8 mouse cellular contexts compared by ENCODE assay signal in the genomic region with DNA sequence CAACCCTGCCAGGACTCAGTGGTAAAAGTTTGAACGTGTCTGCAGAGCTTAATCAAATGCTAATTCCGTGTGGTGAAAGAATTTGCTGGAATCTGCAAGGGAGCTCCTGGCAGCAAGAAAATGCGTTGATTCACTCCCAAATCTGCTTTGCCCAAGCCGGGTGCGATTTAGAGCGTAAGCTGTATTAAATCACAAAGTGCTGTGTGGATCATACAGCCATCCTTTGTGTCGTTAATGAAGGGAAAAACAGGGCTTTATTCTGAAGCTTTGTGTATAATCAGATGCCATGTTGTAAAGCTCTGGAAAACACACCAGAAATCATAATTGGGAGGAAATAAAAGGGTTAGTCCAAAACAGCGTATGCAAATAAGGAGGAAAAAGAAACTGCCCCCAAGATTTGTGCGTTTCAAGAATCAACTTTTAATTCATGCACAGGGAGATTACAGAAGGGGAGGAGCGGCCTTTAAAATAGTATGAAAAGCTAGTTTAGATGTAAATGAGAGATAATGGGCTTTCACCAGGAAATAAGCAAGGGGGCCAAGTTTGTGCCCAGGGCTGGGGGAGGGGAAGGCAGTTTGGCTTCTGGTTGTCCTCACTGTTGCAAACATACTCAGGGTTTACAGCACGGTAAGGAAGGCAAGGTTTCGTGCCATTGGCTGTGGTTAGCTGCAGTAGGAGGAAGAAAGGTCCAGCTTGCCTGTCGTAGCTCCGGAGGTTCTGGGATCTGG.
DNase-seq lines count a peak whose midpoint lies in the region; ATAC-seq lines count a peak whose summit lies in the region.

No protein-coding gene starts in this region.

- no peak for ATAC-seq in heart, embryonic 13.5 days (ENCODE audit: extremely low read depth, insufficient number of reproducible peaks, low FRiP score, low TSS enrichment)
- peak; percentile 59; the same call in 1 of the 2 replicates for ATAC-seq in hindbrain, embryonic 15.5 days (ENCODE audit: low FRiP score, low read depth)
- no peak for ATAC-seq in limb, embryonic 13.5 days (ENCODE audit: low FRiP score, low read depth)
- ATAC-seq in stomach, embryonic 16.5 days (ENCODE audit: insufficient read depth, low FRiP score), result no peak

- no peaks in the 10 kb centered on the region for H3K36me3 ChIP-seq in heart, embryonic 13.5 days
- H3K36me3 ChIP-seq in hindbrain, embryonic 15.5 days, result no peaks in the 10 kb centered on the region
- H3K36me3 ChIP-seq in limb, embryonic 13.5 days, result no peaks in the 10 kb centered on the region
- H3K36me3 ChIP-seq in stomach, embryonic 16.5 days (ENCODE audit: control insufficient read depth, insufficient read depth, low read length), result no peaks in the 10 kb centered on the region

- peak overlapping the region; percentile 60 for H3K4me2 ChIP-seq in heart, embryonic 13.5 days
- peak overlapping the region; percentile 38 for H3K4me2 ChIP-seq in hindbrain, embryonic 15.5 days
- H3K4me2 ChIP-seq in limb, embryonic 13.5 days (replicated peaks), result peak overlapping the region; percentile 54
- H3K4me2 ChIP-seq in stomach, embryonic 16.5 days (ENCODE audit: low read depth, low read length), result peak overlapping the region; percentile 38

- WGBS in heart, embryonic 13.5 days, result 23% methylated on average over 14 of the region's 14 CpGs
- WGBS in hindbrain, embryonic 15.5 days, result 15% methylated on average over 14 of the region's 14 CpGs
- 15% methylated on average over 14 of the region's 14 CpGs for WGBS in limb, embryonic 13.5 days
- 26% methylated on average over 14 of the region's 14 CpGs for WGBS in stomach, embryonic 16.5 days

- H3K4me1 ChIP-seq in heart, embryonic 13.5 days, result no peaks in the 10 kb centered on the region
- H3K4me1 ChIP-seq in hindbrain, embryonic 15.5 days (replicated peaks), result peaks cover 11% of the 10 kb centered on the region
- peaks cover 7% of the 10 kb centered on the region; the same call in 1 of the 2 replicates for H3K4me1 ChIP-seq in limb, embryonic 13.5 days
- H3K4me1 ChIP-seq in stomach, embryonic 16.5 days (ENCODE audit: control insufficient read depth, insufficient read depth, low read length), result no peaks in the 10 kb centered on the region

- H3K4me3 ChIP-seq in heart, embryonic 13.5 days, result peak overlapping the region; percentile 24
- no peak overlapping the region for H3K4me3 ChIP-seq in hindbrain, embryonic 15.5 days
- peak overlapping the region; percentile 16 for H3K4me3 ChIP-seq in limb, embryonic 13.5 days
- H3K4me3 ChIP-seq in stomach, embryonic 16.5 days (replicated peaks; ENCODE audit: low read length), result peak overlapping the region; percentile 13

- H3K27me3 ChIP-seq in heart, embryonic 13.5 days (replicated peaks), result peaks cover 28% of the 10 kb centered on the region; the same call in 1 of the 2 replicates
- H3K27me3 ChIP-seq in hindbrain, embryonic 15.5 days, result peaks cover 6% of the 10 kb centered on the region; the same call in 1 of the 2 replicates
- peaks cover 18% of the 10 kb centered on the region; the same call in 1 of the 2 replicates for H3K27me3 ChIP-seq in limb, embryonic 13.5 days
- no peaks in the 10 kb centered on the region for H3K27me3 ChIP-seq in stomach, embryonic 16.5 days (ENCODE audit: control insufficient read depth, insufficient read depth, low read length)

- no peaks in the 10 kb centered on the region for H3K9me3 ChIP-seq in heart, embryonic 13.5 days
- no peaks in the 10 kb centered on the region for H3K9me3 ChIP-seq in hindbrain, embryonic 15.5 days
- H3K9me3 ChIP-seq in limb, embryonic 13.5 days, result no peaks in the 10 kb centered on the region
- H3K9me3 ChIP-seq in stomach, embryonic 16.5 days (replicated peaks; ENCODE audit: control insufficient read depth, low read length), result no peaks in the 10 kb centered on the region

- no peak for DNase-seq in heart, adult 18-20 months
- DNase-seq in Muller cell, postnatal 12 days (ENCODE audit: inconsistent ontology term), result peak; percentile 69
- DNase-seq in cerebellum, adult 8-10 months, result no peak
- DNase-seq in right cerebral cortex, postnatal 14 days, result no peak

- H3K27ac ChIP-seq in heart, embryonic 13.5 days (replicated peaks), result no peak overlapping the region
- H3K27ac ChIP-seq in hindbrain, embryonic 15.5 days (replicated peaks), result 0 out of 2 replicates have a peak overlapping the region, but pooled peaks have one; percentile 38
- H3K27ac ChIP-seq in limb, embryonic 13.5 days, result no peak overlapping the region
- H3K27ac ChIP-seq in stomach, embryonic 16.5 days (ENCODE audit: low read length), result no peak overlapping the region

- H3K9ac ChIP-seq in heart, embryonic 13.5 days, result peak overlapping the region; percentile 64
- H3K9ac ChIP-seq in hindbrain, embryonic 15.5 days, result no peak overlapping the region
- H3K9ac ChIP-seq in limb, embryonic 13.5 days, result no peak overlapping the region
- peak overlapping the region; percentile 15 for H3K9ac ChIP-seq in stomach, embryonic 16.5 days (ENCODE audit: low read length)

Comparison
In these comparisons a context has a peak if more than half of its experiments do, and no peak if none do; other contexts are left out.
1. H3K9ac ChIP-seq: peak in heart, embryonic 13.5 days (single experiment) and stomach, embryonic 16.5 days (single experiment); none in hindbrain, embryonic 15.5 days (single experiment) and limb, embryonic 13.5 days (single experiment).
2. Peak in every context shown above with its lines, with median percentiles within 50 percentile points of each other: H3K4me2 ChIP-seq.